Mouse (Mus musculus): ENCODE results near the gene Nlrp3. TPM values are rescaled to one million over a fixed set of nuclear protein-coding genes. Genes with fewer than 3 reads are reported as not detected.
A peak's percentile ranks its signal among the peaks of the same experiment; 100 is the strongest.

Nlrp3 gene
- polyA plus RNA-seq, 1 experiment from 2014 or later = 0.21 TPM

- no peaks in the 10 kb centered on the region for H3K36me3 ChIP-seq
- H3K4me1 ChIP-seq (replicated peaks) = no peaks in the 10 kb centered on the region
- 92% methylated on average over 1 of the region's 1 CpGs for WGBS
- no peak overlapping the region for H3K4me3 ChIP-seq
- H3K27me3 ChIP-seq = no peaks in the 10 kb centered on the region
- ATAC-seq (ENCODE audit: low FRiP score) = no peak
- H3K4me2 ChIP-seq = no peak overlapping the region
- H3K9ac ChIP-seq = no peak overlapping the region
- no peak overlapping the region for H3K27ac ChIP-seq
- H3K9me3 ChIP-seq = no peaks in the 10 kb centered on the region
Observed at GRCm38 (mm10) chr11:59517441-59517840, 23.9 kb upstream of the Nlrp3 start.

DNA sequence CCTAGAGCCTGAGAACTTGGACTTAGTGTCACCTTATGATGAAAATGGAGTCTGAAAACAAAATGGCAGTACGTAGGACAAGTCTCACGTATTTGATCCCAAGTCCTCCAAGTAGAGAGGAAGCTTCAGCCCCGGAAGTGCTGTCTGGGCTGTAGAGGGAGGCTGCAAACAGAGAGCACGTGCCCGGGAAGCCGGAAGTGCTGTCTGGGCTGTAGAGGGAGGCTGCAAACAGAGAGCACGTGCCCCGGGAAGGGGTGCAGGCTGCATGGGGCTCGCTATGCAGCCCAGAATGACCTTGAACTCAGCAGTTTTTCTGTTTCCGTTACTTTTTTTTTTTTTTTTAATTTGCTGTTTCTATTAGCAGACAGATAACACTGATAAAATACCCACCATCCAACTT, 23.1 kb upstream of the Nlrp3 start:
- ATAC-seq (ENCODE audit: low FRiP score) = no peak
- H3K4me1 ChIP-seq (replicated peaks) = no peaks in the 10 kb centered on the region
- no peak overlapping the region for H3K4me3 ChIP-seq
- WGBS = 78% methylated on average over 10 of the region's 10 CpGs
- no peaks in the 10 kb centered on the region for H3K9me3 ChIP-seq
- no peak overlapping the region for H3K27ac ChIP-seq
- no peak overlapping the region for H3K4me2 ChIP-seq
- H3K9ac ChIP-seq = no peak overlapping the region
- no peaks in the 10 kb centered on the region for H3K36me3 ChIP-seq
- no peaks in the 10 kb centered on the region for H3K27me3 ChIP-seq

DNA sequence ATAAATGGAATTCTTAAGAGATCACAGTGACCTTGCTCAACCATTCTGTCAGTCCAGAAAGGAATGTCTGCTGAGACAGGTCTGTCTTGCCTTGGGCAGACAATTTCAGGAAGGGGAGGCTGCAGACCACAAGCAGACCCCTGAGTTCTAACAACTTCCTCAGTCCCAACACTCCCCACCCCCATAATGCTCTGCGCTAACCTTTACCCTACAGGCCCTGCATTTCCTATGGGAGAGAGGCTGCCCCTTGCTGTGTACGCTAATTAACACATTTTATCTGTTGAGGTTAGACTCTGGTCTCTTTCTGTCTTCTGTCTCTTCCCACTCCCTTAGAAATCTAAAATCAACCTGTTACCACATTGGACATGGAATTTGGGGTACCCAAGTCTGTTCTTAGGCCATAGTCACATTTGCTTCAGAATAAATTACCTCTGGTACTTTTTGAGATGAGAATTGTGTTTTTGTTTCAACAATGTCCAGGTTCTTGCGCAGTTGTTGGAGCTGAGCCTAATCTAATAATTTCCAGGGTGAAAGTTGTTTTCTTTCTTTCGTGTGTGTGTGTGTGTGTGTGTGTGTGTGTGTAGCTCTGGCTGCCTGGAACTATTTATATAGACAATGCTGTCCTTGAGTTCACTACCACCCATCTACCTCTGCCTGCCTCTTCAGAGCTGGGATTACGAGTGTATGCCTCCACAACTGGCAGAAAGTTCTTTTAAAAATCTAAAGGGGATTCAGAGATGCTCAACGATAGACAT, 21.4 kb upstream of the Nlrp3 start:
- no peak overlapping the region for H3K4me3 ChIP-seq
- ATAC-seq (ENCODE audit: low FRiP score) = no peak
- no peaks in the 10 kb centered on the region for H3K4me1 ChIP-seq (replicated peaks)
- H3K9me3 ChIP-seq = no peaks in the 10 kb centered on the region
- H3K27ac ChIP-seq = no peak overlapping the region
- 76% methylated on average over 6 of the region's 6 CpGs for WGBS
- no peak overlapping the region for H3K9ac ChIP-seq
- H3K27me3 ChIP-seq = no peaks in the 10 kb centered on the region
- no peaks in the 10 kb centered on the region for H3K36me3 ChIP-seq
- H3K4me2 ChIP-seq = no peak overlapping the region

- Histone ChIP-seq H3K4me1 (replicated peaks) (no peaks in the 10 kb centered on the region), H3K4me2 (no peak overlapping the region), H3K27me3 (no peaks in the 10 kb centered on the region), H3K4me3 (no peak overlapping the region), H3K9ac (no peak overlapping the region), H3K9me3 (no peaks in the 10 kb centered on the region), H3K36me3 (no peaks in the 10 kb centered on the region), H3K27ac (no peak overlapping the region)
- no peak for ATAC-seq (ENCODE audit: low FRiP score)
- 93% methylated on average over 2 of the region's 2 CpGs for WGBS
Observed at GRCm38 (mm10) chr11:59524150-59524549, 17.2 kb upstream of the Nlrp3 start.

DNA sequence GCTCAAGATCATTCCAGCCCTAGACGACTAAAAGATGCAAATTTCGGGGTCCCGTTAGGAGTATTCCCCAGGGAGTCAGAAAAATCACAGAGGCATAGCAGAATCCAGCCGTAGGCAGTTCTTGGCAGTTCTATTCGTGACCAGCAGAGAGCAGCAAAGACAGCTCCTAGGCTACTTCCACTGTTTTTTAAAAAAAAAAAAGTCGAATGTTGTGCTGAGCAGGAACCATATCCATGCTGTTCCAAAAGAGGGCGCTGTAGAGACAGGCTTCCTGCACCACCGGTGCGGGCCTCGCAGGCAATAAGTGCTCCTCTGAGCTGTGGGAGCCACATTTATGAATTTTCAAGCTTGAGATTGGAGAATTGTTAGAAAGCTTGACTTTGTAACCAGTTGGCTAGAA, 16.1 kb upstream of the Nlrp3 start:
- H3K36me3 ChIP-seq = no peaks in the 10 kb centered on the region
- H3K4me3 ChIP-seq = no peak overlapping the region
- no peak for ATAC-seq (ENCODE audit: low FRiP score)
- H3K27me3 ChIP-seq = no peaks in the 10 kb centered on the region
- 7% methylated on average over 10 of the region's 10 CpGs for WGBS
- H3K9ac ChIP-seq = no peak overlapping the region
- no peaks in the 10 kb centered on the region for H3K9me3 ChIP-seq
- no peaks in the 10 kb centered on the region for H3K4me1 ChIP-seq (replicated peaks)
- no peak overlapping the region for H3K27ac ChIP-seq
- H3K4me2 ChIP-seq = no peak overlapping the region

- Histone ChIP-seq H3K27me3 (no peaks in the 10 kb centered on the region), H3K36me3 (no peaks in the 10 kb centered on the region), H3K4me1 (replicated peaks) (peaks cover 5% of the 10 kb centered on the region; the same call in 1 of the 2 replicates), H3K9me3 (no peaks in the 10 kb centered on the region), H3K4me2 (no peak within 1 kb of the TSS), H3K27ac (no peak within 1 kb of the TSS), H3K9ac (no peak within 1 kb of the TSS), H3K4me3 (no peak within 1 kb of the TSS)
- WGBS = 46% methylated on average over 8 of the region's 8 CpGs
- no peak for ATAC-seq (ENCODE audit: low FRiP score)
Observed at GRCm38 (mm10) chr11:59526472-59527080, 14.8 kb upstream of the Nlrp3 start, which contains the start of gene Zkscan17. Gene Zkscan17 (minus strand): TSS chr11:59526751.

DNA sequence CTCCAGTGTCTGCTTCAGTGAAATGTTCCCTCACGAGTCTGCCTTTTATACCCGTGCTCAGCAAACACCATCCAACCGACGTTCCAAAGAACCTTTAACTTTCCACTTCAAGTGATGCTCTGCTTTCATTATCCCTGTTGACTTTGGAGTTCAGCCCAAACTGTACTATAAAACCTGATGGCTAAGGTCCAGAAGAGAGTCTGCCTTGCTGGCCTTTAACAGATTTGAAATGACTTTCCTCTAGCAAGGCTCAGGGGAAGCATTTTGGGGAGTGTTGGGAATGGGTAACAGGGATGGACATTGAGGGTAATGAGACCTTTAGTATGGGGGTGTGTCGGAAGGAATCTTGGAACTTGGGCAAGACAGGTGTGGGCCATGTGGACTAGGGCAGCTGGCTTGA, 11.1 kb upstream of the Nlrp3 start:
- Histone ChIP-seq H3K4me1 (replicated peaks) (peaks cover 5% of the 10 kb centered on the region; the same call in 1 of the 2 replicates), H3K36me3 (no peaks in the 10 kb centered on the region), H3K9me3 (no peaks in the 10 kb centered on the region), H3K27ac (no peak overlapping the region), H3K4me2 (no peak overlapping the region), H3K27me3 (no peaks in the 10 kb centered on the region), H3K9ac (no peak overlapping the region), H3K4me3 (no peak overlapping the region)
- ATAC-seq (ENCODE audit: low FRiP score) = no peak
- 84% methylated on average over 5 of the region's 5 CpGs for WGBS

DNA sequence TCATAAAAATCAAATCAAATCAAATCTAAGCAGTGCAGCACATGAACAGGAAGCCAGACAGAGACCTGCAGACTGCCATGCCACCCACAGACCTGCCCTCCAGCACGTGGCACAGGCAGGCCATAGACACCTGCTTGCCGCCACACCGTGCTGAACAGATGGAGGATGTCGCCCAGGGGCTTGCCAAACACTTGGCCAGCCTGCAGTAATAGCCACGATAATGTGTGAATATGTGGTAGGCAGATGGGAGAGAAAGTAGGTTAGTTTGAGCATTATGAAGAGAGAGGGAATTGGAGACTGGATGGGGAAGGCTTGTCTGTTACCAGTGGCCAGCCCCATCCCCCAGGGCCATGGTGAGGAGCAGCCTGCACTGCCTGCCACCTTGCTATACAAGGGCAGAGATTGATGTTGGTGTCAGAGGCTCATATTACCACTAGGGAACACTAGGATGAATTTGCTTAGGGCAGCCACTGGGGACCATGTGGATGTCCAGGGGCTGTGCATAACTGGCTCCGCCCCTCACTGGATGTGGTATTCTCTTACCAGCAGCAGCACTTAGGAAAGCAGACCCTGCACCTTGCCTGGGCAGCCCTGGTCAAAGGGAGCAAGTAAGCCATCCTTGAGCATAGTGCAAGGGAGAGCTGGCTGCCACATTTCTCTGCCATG, 10.4 kb upstream of the Nlrp3 start:
- Histone ChIP-seq H3K4me3 (no peak overlapping the region), H3K27ac (peak overlapping the region; percentile 23), H3K4me1 (replicated peaks) (peaks cover 5% of the 10 kb centered on the region; the same call in 1 of the 2 replicates), H3K9ac (no peak overlapping the region), H3K36me3 (no peaks in the 10 kb centered on the region), H3K9me3 (no peaks in the 10 kb centered on the region), H3K4me2 (no peak overlapping the region), H3K27me3 (no peaks in the 10 kb centered on the region)
- no peak for ATAC-seq (ENCODE audit: low FRiP score)
- 63% methylated on average over 6 of the region's 6 CpGs for WGBS

DNA sequence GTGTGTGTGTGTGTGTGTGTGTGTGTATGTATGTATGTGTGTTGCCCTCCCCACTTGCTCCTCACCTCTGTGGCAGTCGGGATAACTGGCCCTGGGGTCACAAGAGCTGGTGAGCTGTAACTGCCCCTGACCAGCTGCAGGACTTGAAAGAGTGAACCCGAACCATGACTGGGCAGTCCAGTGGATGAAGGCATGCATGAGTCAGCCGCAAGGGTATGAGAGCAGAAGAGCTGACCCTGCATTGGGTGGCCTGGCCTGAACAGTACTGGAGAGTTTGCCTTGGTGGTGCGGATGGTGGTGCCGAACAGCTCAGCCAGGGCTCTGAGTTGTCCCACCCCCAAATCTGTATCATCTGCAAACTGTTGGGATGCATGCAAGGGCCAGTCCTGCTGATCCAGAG, 9.8 kb upstream of the Nlrp3 start:
- no peaks in the 10 kb centered on the region for H3K36me3 ChIP-seq
- H3K4me2 ChIP-seq = no peak overlapping the region
- ATAC-seq (ENCODE audit: low FRiP score) = no peak
- H3K9me3 ChIP-seq = no peaks in the 10 kb centered on the region
- H3K4me3 ChIP-seq = no peak overlapping the region
- WGBS = 84% methylated on average over 5 of the region's 5 CpGs
- no peak overlapping the region for H3K9ac ChIP-seq
- H3K4me1 ChIP-seq (replicated peaks) = peaks cover 5% of the 10 kb centered on the region; the same call in 1 of the 2 replicates
- H3K27ac ChIP-seq = no peak overlapping the region
- H3K27me3 ChIP-seq = no peaks in the 10 kb centered on the region

DNA sequence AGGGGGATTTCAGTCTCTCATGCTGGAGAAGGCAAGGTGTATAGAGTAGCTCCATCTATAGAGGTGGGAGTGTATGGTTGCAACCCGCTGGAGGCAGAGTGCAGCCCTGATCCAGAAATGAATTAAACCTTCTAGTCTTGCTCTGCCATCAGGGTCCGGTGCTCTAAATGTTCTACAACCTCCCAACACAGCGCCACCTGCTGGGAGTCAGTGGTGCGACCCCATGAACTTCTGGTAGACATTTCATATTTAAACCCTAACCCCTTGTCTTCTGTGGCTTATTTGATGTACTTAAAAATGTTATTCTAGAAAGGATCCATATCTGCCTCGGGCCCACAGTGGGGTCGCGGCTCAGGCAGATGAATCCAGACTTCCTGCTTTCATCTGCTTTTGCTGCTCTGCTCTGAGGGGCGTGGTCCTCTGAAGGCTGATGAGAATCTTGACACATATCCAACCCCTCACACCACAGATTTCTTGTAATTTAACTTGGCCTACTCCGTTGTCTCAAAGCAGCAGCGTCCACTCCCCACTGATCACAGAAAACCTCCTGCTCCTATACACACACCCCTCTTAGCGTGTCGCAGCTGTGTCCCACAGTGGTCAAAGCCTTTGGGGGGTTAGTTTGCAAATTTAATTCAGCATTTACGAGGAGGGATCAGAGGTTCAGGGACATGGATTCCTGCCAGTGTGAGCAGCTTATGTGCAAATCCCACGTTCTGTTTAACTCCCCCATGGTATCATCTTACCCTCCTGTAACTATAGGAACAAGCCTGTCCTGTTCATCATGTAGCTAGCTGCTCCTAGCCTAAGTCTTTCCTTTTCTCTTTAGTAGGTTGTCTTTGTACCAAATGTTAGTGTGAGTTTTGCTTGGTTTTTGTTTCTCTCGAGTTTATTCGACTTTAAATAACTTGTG, 3.9 kb upstream of the Nlrp3 start:
- WGBS = 71% methylated on average over 16 of the region's 16 CpGs
- H3K9ac ChIP-seq = no peak overlapping the region
- no peak overlapping the region for H3K4me3 ChIP-seq

GRCm38 (mm10) chr11:59538387-59538786, 3.0 kb upstream of the Nlrp3 start:
- Histone ChIP-seq H3K9ac (no peak overlapping the region), H3K4me2 (peak overlapping the region; percentile 19; the same call in 1 of the 2 replicates), H3K4me1 (replicated peaks) (0 out of 2 replicates have a peak, but pooled peaks cover 4% of the 10 kb centered on the region), H3K27ac (peak overlapping the region; percentile 32; the same call in 1 of the 2 replicates), H3K9me3 (no peaks in the 10 kb centered on the region), H3K36me3 (no peaks in the 10 kb centered on the region), H3K4me3 (no peak overlapping the region), H3K27me3 (no peaks in the 10 kb centered on the region)
- no peak for ATAC-seq (ENCODE audit: low FRiP score)
- WGBS = 45% methylated on average over 11 of the region's 11 CpGs

More for the DNA sequence above, 3.9 kb upstream of the Nlrp3 start:
- H3K4me2 ChIP-seq = no peak overlapping the region
- no peaks in the 10 kb centered on the region for H3K36me3 ChIP-seq
- no peaks in the 10 kb centered on the region for H3K9me3 ChIP-seq
- ATAC-seq (ENCODE audit: low FRiP score) = no peak
- H3K27me3 ChIP-seq = no peaks in the 10 kb centered on the region
- no peak overlapping the region for H3K27ac ChIP-seq
- H3K4me1 ChIP-seq (replicated peaks) = 0 out of 2 replicates have a peak, but pooled peaks cover 4% of the 10 kb centered on the region

DNA sequence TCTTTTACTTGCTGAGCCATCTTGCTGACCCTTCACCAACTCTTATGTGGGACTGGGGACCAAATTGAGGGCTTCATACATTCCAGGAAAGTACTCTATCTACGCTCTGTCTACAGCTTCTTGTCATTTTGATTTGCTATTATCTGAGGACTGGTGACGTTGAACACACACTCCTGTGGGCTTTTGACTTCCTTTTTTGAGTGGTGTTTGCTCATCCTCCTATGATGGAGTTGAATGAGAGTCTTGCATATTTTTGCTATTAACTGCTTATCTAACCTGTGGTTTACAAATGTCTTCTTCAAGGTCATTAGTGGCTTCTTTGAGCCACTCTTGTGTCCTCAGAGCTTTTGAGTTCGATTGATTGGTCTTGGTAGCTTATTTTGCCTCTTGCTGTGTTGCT, 1.2 kb upstream of the Nlrp3 start:
- no peak overlapping the region for H3K27ac ChIP-seq
- no peaks in the 10 kb centered on the region for H3K36me3 ChIP-seq
- no peak overlapping the region for H3K4me2 ChIP-seq
- H3K4me1 ChIP-seq (replicated peaks) = 0 out of 2 replicates have a peak, but pooled peaks cover 4% of the 10 kb centered on the region
- no peak overlapping the region for H3K4me3 ChIP-seq
- no peaks in the 10 kb centered on the region for H3K9me3 ChIP-seq
- H3K9ac ChIP-seq = no peak overlapping the region
- 81% methylated on average over 3 of the region's 3 CpGs for WGBS
- no peak for ATAC-seq (ENCODE audit: low FRiP score)
- no peaks in the 10 kb centered on the region for H3K27me3 ChIP-seq
